Mouse (Mus musculus) kidney, adult 2 months (tissue): ENCODE measurements at regions not wholly inside any gene's neighbourhood (a gene's known extent, or its start where the extent isn't known, plus 50 kb on each side); places are given as distances from the start of the nearest gene placed in this dataset.
A peak's percentile ranks its signal among the peaks of the same experiment; 100 is the strongest.

Source experiments
- DNase-seq: peaks from one replicate; pipeline ENCODE4 v3.0.0; 2021
- H3K27ac ChIP-seq: fragments of 200-500 bp; 2 replicates; pipeline ENCODE4 v1.5.1; 2012; ENCODE audit warnings: low read depth, low read length, control low read depth, inconsistent platforms; ENCODE audit not compliant: insufficient read depth
- H3K27me3 ChIP-seq: fragments of 200-500 bp; replicated peaks from 2 replicates; pipeline ENCODE4 v1.6.1; 2012; ENCODE audit warnings: mild to moderate bottlenecking, moderate library complexity, low read length, inconsistent platforms; ENCODE audit not compliant: control insufficient read depth, insufficient read depth
- H3K36me3 ChIP-seq: fragments of 200-500 bp; 2 replicates; pipeline ENCODE4 v1.6.1; 2012; ENCODE audit warnings: mild to moderate bottlenecking, moderate library complexity, low read length, inconsistent platforms; ENCODE audit not compliant: control insufficient read depth, insufficient read depth
- H3K4me1 ChIP-seq: fragments of 200-500 bp; 2 replicates; pipeline ENCODE4 v1.6.1; 2011; ENCODE audit warnings: low read length; ENCODE audit not compliant: control insufficient read depth, insufficient read depth
- H3K4me3 ChIP-seq: fragments of 200-500 bp; 2 replicates; pipeline ENCODE4 v1.5.1; 2011; ENCODE audit warnings: mild to moderate bottlenecking, low read depth, low read length, control low read depth; ENCODE audit not compliant: insufficient read depth
- CTCF ChIP-seq: fragments of 200-500 bp; conservative IDR thresholded peaks from 2 replicates; pipeline ENCODE4 v1.5.1; 2011; ENCODE audit warnings: low read depth, mild to moderate bottlenecking, control low read depth, low read length, moderate library complexity, mixed read lengths; ENCODE audit not compliant: insufficient read depth, insufficient read length
- POLR2A ChIP-seq: fragments of 200-500 bp; IDR thresholded peaks from one replicate; pipeline ENCODE4 v1.6.1; 2011; ENCODE audit warnings: low read depth, low read length, control low read depth
- WGBS: fragments of 180-500 bp; shearing (Covaris S2); methylation state at CpG from one replicate; pipeline ENCODE4 v1.1.7; 2018; 5-methylcytosine and 5-hydroxymethylcytosine counted together

DNA sequence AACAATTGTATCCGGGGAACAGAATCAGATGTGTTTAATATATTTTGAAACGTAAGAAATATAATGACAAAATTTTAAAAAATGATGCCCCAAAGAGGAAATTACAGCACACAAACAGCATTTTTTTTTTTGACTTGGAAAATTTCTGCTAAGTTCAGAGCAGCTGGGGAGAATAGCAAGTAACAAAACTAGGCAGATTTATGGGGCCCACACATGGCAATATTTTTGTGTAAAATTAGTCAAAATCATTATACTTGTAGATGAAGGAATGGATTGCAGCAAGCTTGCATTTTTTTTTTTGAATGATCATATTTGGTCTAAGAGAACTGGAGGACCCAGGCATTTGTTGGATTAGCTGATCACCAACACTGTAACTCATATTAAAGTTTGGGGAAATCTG, 189.4 kb downstream of the Map2k6 start:
- Histone ChIP-seq H3K36me3 (no peaks in the 10 kb centered on the region), H3K27ac (no peak overlapping the region), H3K4me3 (no peak overlapping the region), H3K27me3 (no peaks in the 10 kb centered on the region), H3K4me1 (no peaks in the 10 kb centered on the region)
- no peak for TF ChIP-seq CTCF
- no peak for TF ChIP-seq POLR2A
- no peak for DNase-seq
- 68% methylated on average over 2 of the region's 2 CpGs for WGBS

- DNase-seq, result no peak
- H3K27me3 ChIP-seq, result no peaks in the 10 kb centered on the region
- H3K27ac ChIP-seq, result no peak overlapping the region
- 82% methylated on average over 7 of the region's 7 CpGs for WGBS
- no peak overlapping the region for H3K4me3 ChIP-seq
- no peaks in the 10 kb centered on the region for H3K4me1 ChIP-seq
- TF ChIP-seq POLR2A (no peak), CTCF (no peak)
- H3K36me3 ChIP-seq, result no peaks in the 10 kb centered on the region
These were observed 196.4 kb downstream of the Map2k6 start for GRCm38 (mm10) chr11:110595266-110595862.

- H3K27ac ChIP-seq, result no peak overlapping the region
- H3K27me3 ChIP-seq, result no peaks in the 10 kb centered on the region
- no peak for DNase-seq
- no peaks in the 10 kb centered on the region for H3K36me3 ChIP-seq
- no peaks in the 10 kb centered on the region for H3K4me1 ChIP-seq
- 44% methylated on average over 10 of the region's 10 CpGs for WGBS
- no peak overlapping the region for H3K4me3 ChIP-seq
- TF ChIP-seq POLR2A, result no peak
- no peak for TF ChIP-seq CTCF
These were observed 206.3 kb downstream of the Map2k6 start for GRCm38 (mm10) chr11:110605041-110605882.

GRCm38 (mm10) chr11:110609276-110609675, 210.4 kb downstream of the Map2k6 start:
- WGBS, result 97% methylated on average over 2 of the region's 2 CpGs
- DNase-seq, result no peak
- no peak overlapping the region for H3K4me3 ChIP-seq
- H3K27me3 ChIP-seq, result no peaks in the 10 kb centered on the region
- H3K4me1 ChIP-seq, result no peaks in the 10 kb centered on the region
- H3K36me3 ChIP-seq, result no peaks in the 10 kb centered on the region
- TF ChIP-seq POLR2A (no peak), CTCF (no peak)
- no peak overlapping the region for H3K27ac ChIP-seq

DNA sequence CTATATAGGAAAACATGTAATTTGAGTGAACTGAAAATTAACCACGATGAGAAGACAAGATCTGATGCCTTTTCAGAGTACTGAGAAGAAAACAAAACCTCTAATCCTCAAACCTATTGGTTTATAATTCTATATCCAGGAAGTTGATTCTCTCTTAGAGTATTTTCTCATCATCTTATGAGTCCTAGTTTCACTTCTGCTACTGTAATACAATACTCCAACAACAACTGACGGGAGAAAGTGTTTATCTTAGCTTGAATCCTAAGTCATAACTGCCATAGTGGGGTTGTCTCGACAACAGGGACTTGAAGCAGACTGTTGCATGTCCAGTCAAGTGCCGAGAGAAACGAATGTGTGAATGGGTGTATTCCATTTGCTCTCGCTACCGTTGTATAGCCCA, 211.9 kb downstream of the Map2k6 start:
- Histone ChIP-seq H3K4me1 (no peaks in the 10 kb centered on the region), H3K4me3 (no peak overlapping the region), H3K36me3 (no peaks in the 10 kb centered on the region), H3K27ac (no peak overlapping the region), H3K27me3 (no peaks in the 10 kb centered on the region)
- no peak for DNase-seq
- WGBS, result 68% methylated on average over 7 of the region's 7 CpGs
- TF ChIP-seq POLR2A, result no peak
- no peak for TF ChIP-seq CTCF

GRCm38 (mm10) chr11:110632001-110632400, 233.1 kb downstream of the Map2k6 start:
- TF ChIP-seq CTCF, result no peak; the same call in 1 of the 2 replicates
- no peak for TF ChIP-seq POLR2A
- 47% methylated on average over 6 of the region's 6 CpGs for WGBS
- Histone ChIP-seq H3K27ac (no peak overlapping the region), H3K36me3 (no peaks in the 10 kb centered on the region), H3K4me1 (no peaks in the 10 kb centered on the region), H3K4me3 (no peak overlapping the region), H3K27me3 (no peaks in the 10 kb centered on the region)
- peak; percentile 45 for DNase-seq

- H3K4me1 ChIP-seq, result no peaks in the 10 kb centered on the region
- no peak for DNase-seq
- no peaks in the 10 kb centered on the region for H3K27me3 ChIP-seq
- TF ChIP-seq CTCF, result no peak
- TF ChIP-seq POLR2A, result no peak
- no peak overlapping the region for H3K27ac ChIP-seq
- no peaks in the 10 kb centered on the region for H3K36me3 ChIP-seq
- H3K4me3 ChIP-seq, result no peak overlapping the region
- 76% methylated on average over 5 of the region's 5 CpGs for WGBS
These were observed 234.4 kb downstream of the Map2k6 start for GRCm38 (mm10) chr11:110633351-110633750.
